Mouse (Mus musculus): Measurements from ENCODE around the gene Cdh18.

GRCm38 (mm10) chr15:23455344-23455743, 906.5 kb downstream of the Cdh18 start:
- TF ChIP-seq GATA1 (IDR thresholded peaks at IDR 0.05; ENCODE audit: low read length) (no peak), TAL1 (IDR thresholded peaks at IDR 0.05; ENCODE audit: low read length) (no peak)
